In genomic region chr4:101562836-101563235, GRCm38 (mm10) we compare ENCODE assay signal across 24 mouse cellular contexts.
"Had no signal": no experiment of that assay in that cellular context is flagged by ENCODE, and none has a peak within 500 bp of the region (broad histone marks: within the 10 kb centered on the region; RNA-seq: fewer than 3 reads in every experiment).

No protein-coding gene starts in this region.

- H3K4me2 ChIP-seq: heart, embryonic 12.5 days; hindbrain, embryonic 12.5 days; hindbrain, embryonic 15.5 days; intestine, embryonic 15.5 days; limb, embryonic 13.5 days; limb, embryonic 15.5 days; liver, embryonic 12.5 days had no signal

- H3K9ac ChIP-seq: heart, embryonic 12.5 days; hindbrain, embryonic 12.5 days; hindbrain, embryonic 15.5 days; intestine, embryonic 15.5 days; limb, embryonic 13.5 days; limb, embryonic 15.5 days; liver, embryonic 12.5 days; liver, embryonic 14.5 days had no signal

- DNase-seq: gastrocnemius, adult 2 months; gastrocnemius, postnatal 10 days; gastrocnemius, postnatal 25 days; heart, adult 18-20 months; heart, postnatal 10 days; heart, postnatal 4 days; kidney, adult 18-20 months; kidney, adult 8-10 months; kidney, postnatal 10 days; kidney, postnatal 25 days; left cerebral cortex, postnatal 4 days; lung, adult 18-20 months had no signal

- ATAC-seq: inflammation-experienced regulatory T-cells, adult 6 months; intestine, embryonic 15.5 days; intestine, postnatal 0 days; liver, embryonic 12.5 days had no signal

- H3K9me3 ChIP-seq: heart, embryonic 10.5 days; heart, embryonic 12.5 days; hindbrain, embryonic 10.5 days; hindbrain, embryonic 12.5 days; hindbrain, embryonic 15.5 days; intestine, embryonic 15.5 days; limb, embryonic 13.5 days; limb, embryonic 15.5 days; liver, embryonic 12.5 days had no signal

- H3K4me1 ChIP-seq: heart, embryonic 10.5 days; heart, embryonic 12.5 days; hindbrain, embryonic 12.5 days; intestine, embryonic 15.5 days; limb, embryonic 13.5 days; limb, embryonic 15.5 days; liver, embryonic 12.5 days had no signal

- H3K27me3 ChIP-seq: heart, embryonic 12.5 days; hindbrain, embryonic 12.5 days; hindbrain, embryonic 15.5 days; intestine, embryonic 15.5 days; limb, embryonic 13.5 days; limb, embryonic 15.5 days; liver, embryonic 12.5 days had no signal

- H3K4me3 ChIP-seq: gastrocnemius, adult 2 months; heart, embryonic 10.5 days; heart, embryonic 12.5 days; hindbrain, embryonic 10.5 days; hindbrain, embryonic 12.5 days; hindbrain, embryonic 15.5 days; intestine, embryonic 15.5 days; limb, embryonic 13.5 days; limb, embryonic 15.5 days; liver, embryonic 12.5 days had no signal

- H3K36me3 ChIP-seq: heart, embryonic 10.5 days; heart, embryonic 12.5 days; hindbrain, embryonic 10.5 days; hindbrain, embryonic 12.5 days; hindbrain, embryonic 15.5 days; intestine, embryonic 15.5 days; limb, embryonic 13.5 days; limb, embryonic 15.5 days; liver, embryonic 12.5 days had no signal

- H3K27ac ChIP-seq: gastrocnemius, adult 2 months; heart, embryonic 10.5 days; hindbrain, embryonic 10.5 days; hindbrain, embryonic 12.5 days; hindbrain, embryonic 15.5 days; intestine, embryonic 15.5 days; limb, embryonic 13.5 days; limb, embryonic 15.5 days; liver, embryonic 12.5 days; liver, embryonic 14.5 days had no signal
